Mouse (Mus musculus): Measurements from ENCODE around the gene St7. TPM values are rescaled to one million over a fixed set of nuclear protein-coding genes. Genes with fewer than 3 reads are reported as not detected.

Gene St7
- polyA plus RNA-seq, 2 experiments = 29.7 to 33.0 TPM

DNA sequence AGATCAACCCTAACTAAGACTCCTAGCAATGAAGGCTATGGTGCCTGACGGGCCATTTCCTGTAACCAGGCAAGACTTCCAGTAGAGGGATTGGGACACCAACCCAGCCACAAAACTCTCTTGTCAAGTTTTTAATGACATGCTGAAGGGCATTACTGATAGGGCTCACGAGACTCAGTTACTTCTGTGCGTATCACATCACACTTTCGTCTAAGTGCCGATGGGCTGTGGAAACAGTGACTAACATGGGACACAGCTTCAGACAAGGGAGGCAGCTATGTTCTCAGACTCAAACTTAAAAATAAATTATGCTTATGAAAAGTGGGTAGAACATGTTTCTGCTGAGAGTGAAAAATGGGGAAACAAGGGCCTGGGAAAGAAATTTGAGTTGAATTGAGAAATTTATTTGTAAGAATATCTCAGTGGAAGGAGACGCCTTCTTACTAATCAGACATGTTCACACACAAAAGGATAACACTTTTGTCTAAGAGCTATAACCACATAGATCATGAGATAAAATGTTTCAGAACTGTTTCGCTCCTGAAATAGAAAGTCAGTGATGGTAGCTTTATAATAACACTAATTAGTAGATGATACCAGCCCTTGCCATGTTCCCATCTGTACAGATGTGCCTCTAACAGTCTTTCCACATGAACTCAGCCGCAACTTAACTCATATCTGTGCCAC lies 44.7 kb downstream of the St7 start:
- no peak for TF ChIP-seq POLR2A (IDR thresholded peaks at IDR 0.05; ENCODE audit: borderline replicate concordance, extremely low read depth, insufficient read depth, insufficient read length)
- Histone ChIP-seq H3K4me2 (replicated peaks; ENCODE audit: low read depth, low read length, severe bottlenecking) (no peak overlapping the region), H3K36me3 (ENCODE audit: control insufficient read depth, insufficient read depth, low read length) (no peaks in the 10 kb centered on the region)

DNA sequence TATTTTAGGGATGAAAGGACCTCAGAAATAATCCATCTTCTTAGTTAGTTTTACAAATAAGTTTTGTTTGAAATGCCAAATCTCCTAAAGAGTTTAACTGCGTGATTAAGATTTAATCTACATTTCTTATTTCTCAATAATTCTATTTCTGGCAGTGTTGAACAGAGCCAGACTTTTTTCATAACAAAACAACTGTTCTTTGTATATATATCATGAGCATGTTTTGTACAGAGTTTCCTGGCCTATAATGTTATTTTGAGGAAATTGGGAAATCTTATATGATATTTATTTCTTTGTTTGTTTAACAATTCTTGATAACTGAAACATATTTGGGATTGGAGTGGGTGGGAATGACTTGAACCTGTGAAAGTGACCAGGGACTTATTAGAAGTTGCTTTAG lies 47.4 kb downstream of the St7 start:
- H3K36me3 ChIP-seq (ENCODE audit: control insufficient read depth, insufficient read depth, low read length) = no peaks in the 10 kb centered on the region
- H3K9me3 ChIP-seq (ENCODE audit: control insufficient read depth, low read length) = no peaks in the 10 kb centered on the region
- no peak for TF ChIP-seq POLR2A (IDR thresholded peaks at IDR 0.05; ENCODE audit: borderline replicate concordance, extremely low read depth, insufficient read depth, insufficient read length)
- H3K4me3 ChIP-seq (replicated peaks; ENCODE audit: low read length) = no peak overlapping the region
- H3K27me3 ChIP-seq (ENCODE audit: control insufficient read depth, insufficient read depth, low read length) = no peaks in the 10 kb centered on the region
- no peak overlapping the region for H3K27ac ChIP-seq (replicated peaks; ENCODE audit: low read depth, low read length)
- no peak overlapping the region for H3K4me2 ChIP-seq (replicated peaks; ENCODE audit: low read depth, low read length, severe bottlenecking)
- 85% methylated on average over 1 of the region's 1 CpGs for WGBS
- no peak for DNase-seq (ENCODE audit: low spot score)
- no peaks in the 10 kb centered on the region for H3K4me1 ChIP-seq (ENCODE audit: control insufficient read depth, insufficient read depth, low read length)
- no peak for ATAC-seq (ENCODE audit: low FRiP score, low read depth)
- no peak overlapping the region for H3K9ac ChIP-seq (ENCODE audit: low read depth, low read length, severe bottlenecking)

More for the DNA sequence above, 44.7 kb downstream of the St7 start:
- no peak overlapping the region for H3K27ac ChIP-seq (replicated peaks; ENCODE audit: low read depth, low read length)
- H3K27me3 ChIP-seq (ENCODE audit: control insufficient read depth, insufficient read depth, low read length) = no peaks in the 10 kb centered on the region
- ATAC-seq (ENCODE audit: low FRiP score, low read depth) (no peak), DNase-seq (ENCODE audit: low spot score) (no peak)
- H3K4me1 ChIP-seq (ENCODE audit: control insufficient read depth, insufficient read depth, low read length) = no peaks in the 10 kb centered on the region
- no peak overlapping the region for H3K4me3 ChIP-seq (replicated peaks; ENCODE audit: low read length)
- no peak overlapping the region for H3K9ac ChIP-seq (ENCODE audit: low read depth, low read length, severe bottlenecking)
- 87% methylated on average over 8 of the region's 8 CpGs for WGBS
- H3K9me3 ChIP-seq (ENCODE audit: control insufficient read depth, low read length) = no peaks in the 10 kb centered on the region

DNA sequence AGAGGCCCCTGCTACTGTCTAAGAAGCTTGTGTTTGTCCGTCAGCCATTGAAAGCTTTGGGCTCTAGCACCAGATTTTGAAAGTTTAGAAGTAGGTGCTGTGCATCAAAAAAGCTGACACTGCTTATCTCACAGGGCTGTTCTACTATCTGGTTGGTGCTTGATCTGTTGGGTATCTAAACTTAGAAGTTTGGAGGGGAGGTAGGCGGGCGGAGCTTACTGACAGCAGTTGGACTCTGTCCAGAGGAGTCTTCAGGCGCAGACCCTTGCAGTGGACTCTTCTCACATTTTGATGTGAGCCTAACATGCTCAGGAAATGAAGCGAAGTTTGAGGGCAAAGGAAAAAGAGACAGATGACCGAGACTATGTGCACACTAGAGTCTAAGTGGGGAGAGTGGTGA lies 48.9 kb downstream of the St7 start:
- DNase-seq (ENCODE audit: low spot score) (no peak), ATAC-seq (ENCODE audit: low FRiP score, low read depth) (no peak)

DNA sequence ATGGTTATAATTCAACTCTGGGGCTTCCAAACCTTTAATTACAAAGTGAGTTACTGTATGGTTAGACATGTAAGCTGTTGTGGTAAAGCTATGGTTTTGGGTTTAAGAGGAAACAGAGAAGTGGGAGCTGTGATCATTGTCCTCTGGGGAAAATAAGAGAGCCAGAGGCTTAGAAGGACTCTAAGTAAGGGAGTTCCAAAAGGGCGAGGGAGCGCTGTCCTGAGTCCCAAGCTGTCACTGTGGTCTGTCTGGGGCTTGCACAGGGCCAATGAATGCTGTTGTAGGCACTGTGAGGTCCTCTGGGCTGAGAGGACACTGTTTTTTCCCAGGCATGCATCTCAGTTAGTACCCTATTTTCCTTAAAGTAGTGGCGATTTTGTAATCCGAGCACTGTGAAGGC lies 49.5 kb downstream of the St7 start:
- Histone ChIP-seq H3K27ac (replicated peaks; ENCODE audit: low read depth, low read length) (no peak overlapping the region), H3K9me3 (ENCODE audit: control insufficient read depth, low read length) (no peaks in the 10 kb centered on the region), H3K27me3 (ENCODE audit: control insufficient read depth, insufficient read depth, low read length) (no peaks in the 10 kb centered on the region), H3K4me1 (ENCODE audit: control insufficient read depth, insufficient read depth, low read length) (no peaks in the 10 kb centered on the region), H3K4me2 (replicated peaks; ENCODE audit: low read depth, low read length, severe bottlenecking) (no peak overlapping the region), H3K4me3 (replicated peaks; ENCODE audit: low read length) (no peak overlapping the region), H3K36me3 (ENCODE audit: control insufficient read depth, insufficient read depth, low read length) (no peaks in the 10 kb centered on the region), H3K9ac (ENCODE audit: low read depth, low read length, severe bottlenecking) (no peak overlapping the region)
- no peak for DNase-seq (ENCODE audit: low spot score)
- 87% methylated on average over 4 of the region's 4 CpGs for WGBS
- ATAC-seq (ENCODE audit: low FRiP score, low read depth) = no peak
- no peak for TF ChIP-seq POLR2A (IDR thresholded peaks at IDR 0.05; ENCODE audit: borderline replicate concordance, extremely low read depth, insufficient read depth, insufficient read length)

More for the DNA sequence above, 48.9 kb downstream of the St7 start:
- no peaks in the 10 kb centered on the region for H3K4me1 ChIP-seq (ENCODE audit: control insufficient read depth, insufficient read depth, low read length)
- no peak overlapping the region for H3K9ac ChIP-seq (ENCODE audit: low read depth, low read length, severe bottlenecking)
- H3K36me3 ChIP-seq (ENCODE audit: control insufficient read depth, insufficient read depth, low read length) = no peaks in the 10 kb centered on the region
- H3K4me3 ChIP-seq (replicated peaks; ENCODE audit: low read length) = no peak overlapping the region
- no peak overlapping the region for H3K4me2 ChIP-seq (replicated peaks; ENCODE audit: low read depth, low read length, severe bottlenecking)
- no peak for TF ChIP-seq POLR2A (IDR thresholded peaks at IDR 0.05; ENCODE audit: borderline replicate concordance, extremely low read depth, insufficient read depth, insufficient read length)
- no peaks in the 10 kb centered on the region for H3K9me3 ChIP-seq (ENCODE audit: control insufficient read depth, low read length)
- 94% methylated on average over 6 of the region's 6 CpGs for WGBS
- H3K27ac ChIP-seq (replicated peaks; ENCODE audit: low read depth, low read length) = no peak overlapping the region
- H3K27me3 ChIP-seq (ENCODE audit: control insufficient read depth, insufficient read depth, low read length) = no peaks in the 10 kb centered on the region

DNA sequence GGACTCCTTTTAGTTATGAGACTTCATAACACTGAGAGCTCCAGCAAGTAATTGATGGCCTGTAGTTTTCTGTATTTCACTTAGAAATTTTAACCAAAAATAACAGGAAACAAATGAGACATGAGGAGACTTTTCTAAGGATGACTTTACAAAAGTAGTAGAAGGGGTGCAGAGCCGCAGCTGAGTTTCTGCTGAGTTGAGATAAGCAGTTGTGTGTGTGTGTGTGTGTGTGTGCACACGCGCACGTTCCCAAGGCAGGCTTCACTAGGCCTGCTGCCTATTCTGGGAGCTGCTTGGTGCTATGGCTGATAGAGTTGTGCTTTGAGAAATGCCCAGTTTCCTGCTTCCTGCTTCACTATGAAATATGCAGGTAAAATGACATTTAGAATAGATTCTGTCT lies 50.6 kb downstream of the St7 start:
- Histone ChIP-seq H3K9me3 (ENCODE audit: control insufficient read depth, low read length) (no peaks in the 10 kb centered on the region), H3K36me3 (ENCODE audit: control insufficient read depth, insufficient read depth, low read length) (no peaks in the 10 kb centered on the region), H3K4me3 (replicated peaks; ENCODE audit: low read length) (no peak overlapping the region), H3K9ac (ENCODE audit: low read depth, low read length, severe bottlenecking) (no peak overlapping the region), H3K27ac (replicated peaks; ENCODE audit: low read depth, low read length) (no peak overlapping the region), H3K4me2 (replicated peaks; ENCODE audit: low read depth, low read length, severe bottlenecking) (no peak overlapping the region), H3K4me1 (ENCODE audit: control insufficient read depth, insufficient read depth, low read length) (no peaks in the 10 kb centered on the region), H3K27me3 (ENCODE audit: control insufficient read depth, insufficient read depth, low read length) (no peaks in the 10 kb centered on the region)
- WGBS = 94% methylated on average over 4 of the region's 4 CpGs
- ATAC-seq (ENCODE audit: low FRiP score, low read depth) (no peak), DNase-seq (ENCODE audit: low spot score) (no peak)
- no peak for TF ChIP-seq POLR2A (IDR thresholded peaks at IDR 0.05; ENCODE audit: borderline replicate concordance, extremely low read depth, insufficient read depth, insufficient read length)

All from limb, embryonic 14.5 days (tissue).